Mouse (Mus musculus) heart, embryonic 11.5 days (tissue): ENCODE measurements around the gene Ror1. TPM values are rescaled to one million over a fixed set of nuclear protein-coding genes. Genes with fewer than 3 reads are reported as not detected.

ENCODE experiments used
- ATAC-seq: fragments of 200-750 bp; cut with Nextera tagmentation; replicated peaks from 2 replicates; pipeline ENCODE4 v1.8.0; 2017; ENCODE audit warnings: moderate library complexity; ENCODE audit not compliant: insufficient number of reproducible peaks, low FRiP score, low TSS enrichment
- H3K27ac ChIP-seq: fragments of 300-500 bp; sonication (generic); 2 replicates; pipeline ENCODE4 v1.5.1; 2014; ENCODE audit warnings: mild to moderate bottlenecking, low read depth, low read length
- H3K27me3 ChIP-seq: fragments of 300-500 bp; sonication (generic); 2 replicates; pipeline ENCODE4 v1.6.1; 2014; ENCODE audit warnings: mild to moderate bottlenecking, low read length, mixed read lengths; ENCODE audit not compliant: control insufficient read depth, insufficient read depth
- H3K36me3 ChIP-seq: fragments of 300-500 bp; sonication (generic); 2 replicates; pipeline ENCODE4 v1.6.1; 2014; ENCODE audit warnings: mild to moderate bottlenecking, low read length, moderate library complexity, mixed read lengths; ENCODE audit not compliant: control insufficient read depth, insufficient read depth
- H3K4me1 ChIP-seq: fragments of 300-500 bp; sonication (generic); 2 replicates; pipeline ENCODE4 v1.6.1; 2014; ENCODE audit warnings: low read length; ENCODE audit not compliant: control insufficient read depth, insufficient read depth
- H3K4me2 ChIP-seq: fragments of 300-500 bp; sonication (generic); 2 replicates; pipeline ENCODE4 v1.6.1; 2014; ENCODE audit warnings: mild to moderate bottlenecking, moderate library complexity
- H3K4me3 ChIP-seq: fragments of 300-500 bp; sonication (generic); 2 replicates; pipeline ENCODE4 v1.5.1; 2014; ENCODE audit warnings: low read depth, low read length
- H3K9ac ChIP-seq: fragments of 300-500 bp; sonication (generic); 2 replicates; pipeline ENCODE4 v1.6.1; 2014; ENCODE audit warnings: mild to moderate bottlenecking, low read depth, low read length, moderate library complexity
- H3K9me3 ChIP-seq: fragments of 300-500 bp; sonication (generic); replicated peaks from 2 replicates; pipeline ENCODE4 v1.6.1; 2016; ENCODE audit warnings: low read length; ENCODE audit not compliant: control insufficient read depth
- WGBS: fragments of 180-500 bp; shearing (Covaris S2); extraction: QIAGEN DNeasy Blood & Tissue Kit; methylation state at CpG from one replicate; pipeline ENCODE4 v1.1.7; 2014; ENCODE audit not compliant: insufficient replicate concordance; 5-methylcytosine and 5-hydroxymethylcytosine counted together
- polyA plus RNA-seq: library from polyadenylated mRNA; unstranded; fragments of >200 nt; fragmentation: Nextera tagmentation; extraction: Ambion mirVana; gene quantifications from 2 replicates; pipeline ENCODE4 v1.2.1, GENCODE M21; 2014

Gene Ror1
- polyA plus RNA-seq, 1 experiment from 2014 or later, result 7.3 TPM

DNA sequence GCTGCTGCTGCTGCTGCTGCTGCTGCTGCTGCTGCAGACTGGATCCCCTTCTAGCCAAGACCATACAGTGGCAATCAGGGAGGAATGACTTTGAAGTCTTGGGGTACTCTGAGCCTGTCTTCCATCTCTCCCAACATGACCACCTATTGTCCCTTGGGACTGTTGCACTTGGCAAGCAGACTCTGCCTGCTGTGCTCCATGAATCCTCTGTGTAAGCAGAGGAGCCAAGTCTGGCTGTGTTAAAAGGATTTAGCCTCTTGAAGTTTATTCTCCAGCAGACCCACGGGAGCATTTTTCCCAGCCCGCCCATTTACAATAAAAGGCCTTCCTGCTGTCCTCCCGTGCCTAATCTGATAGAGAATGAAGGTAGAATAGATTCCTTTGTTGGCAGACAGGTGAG lies 327.2 kb downstream of the Ror1 start:
- Histone ChIP-seq H3K4me1 (no peaks in the 10 kb centered on the region), H3K9me3 (no peaks in the 10 kb centered on the region), H3K36me3 (no peaks in the 10 kb centered on the region), H3K9ac (no peak overlapping the region), H3K4me2 (no peak overlapping the region), H3K27ac (no peak overlapping the region), H3K4me3 (no peak overlapping the region), H3K27me3 (no peaks in the 10 kb centered on the region)
- ATAC-seq, result no peak
- WGBS, result 31% methylated on average over 3 of the region's 3 CpGs

DNA sequence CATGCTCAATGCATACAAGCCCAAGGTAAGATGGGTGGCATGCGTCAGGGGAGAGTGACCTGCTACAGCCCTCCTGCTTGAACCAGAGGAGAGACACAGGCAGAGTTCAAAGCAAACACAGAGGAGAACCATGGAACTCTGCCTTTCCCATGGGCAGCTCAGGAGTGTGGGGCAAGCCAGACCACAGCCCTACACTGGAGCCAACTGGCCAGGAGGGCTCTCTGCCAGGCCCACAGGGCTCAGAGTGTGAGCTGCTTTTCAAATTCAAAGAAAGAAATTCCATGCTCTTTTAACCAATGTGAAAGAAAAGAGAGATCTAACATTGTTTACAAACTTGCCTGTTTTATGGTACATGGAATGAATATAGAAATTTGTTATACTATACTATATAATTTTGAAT lies 330.5 kb downstream of the Ror1 start:
- no peak for ATAC-seq
- WGBS, result 79% methylated on average over 1 of the region's 1 CpGs
- H3K27me3 ChIP-seq, result no peaks in the 10 kb centered on the region
- no peak overlapping the region for H3K27ac ChIP-seq
- no peaks in the 10 kb centered on the region for H3K36me3 ChIP-seq
- no peaks in the 10 kb centered on the region for H3K4me1 ChIP-seq
- H3K4me3 ChIP-seq, result no peak overlapping the region
- H3K9me3 ChIP-seq, result no peaks in the 10 kb centered on the region
- H3K4me2 ChIP-seq, result no peak overlapping the region
- H3K9ac ChIP-seq, result no peak overlapping the region

DNA sequence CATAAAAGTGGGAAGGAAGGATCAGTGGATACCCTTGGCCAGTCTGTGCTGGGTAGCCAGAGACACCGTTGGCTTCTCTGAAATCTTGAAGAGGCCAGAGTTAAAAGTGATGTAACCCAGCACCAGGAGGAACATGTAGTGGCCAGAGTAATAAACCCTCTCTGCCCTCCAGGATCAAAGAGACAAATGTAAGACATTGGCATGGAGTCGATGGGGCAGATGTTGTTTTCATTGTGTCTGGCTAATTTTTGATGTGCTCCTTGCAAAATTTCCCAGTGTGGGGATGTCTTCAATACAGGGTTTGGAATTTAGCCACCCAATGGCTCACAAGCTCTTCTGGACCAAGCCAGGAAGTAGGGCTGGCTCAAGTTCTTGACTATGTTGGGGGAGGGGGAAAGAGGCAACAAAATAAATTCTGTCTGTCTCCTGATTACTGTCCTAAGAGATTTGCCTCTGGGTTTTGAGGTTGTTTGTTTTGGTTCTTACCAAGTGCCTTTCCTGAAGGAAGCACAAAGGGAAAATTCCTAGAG lies 333.8 kb downstream of the Ror1 start:
- Histone ChIP-seq H3K27ac (no peak overlapping the region), H3K9ac (no peak overlapping the region), H3K27me3 (no peaks in the 10 kb centered on the region), H3K4me1 (no peaks in the 10 kb centered on the region), H3K4me3 (no peak overlapping the region), H3K36me3 (no peaks in the 10 kb centered on the region), H3K9me3 (no peaks in the 10 kb centered on the region), H3K4me2 (no peak overlapping the region)
- ATAC-seq, result no peak
- 82% methylated on average over 2 of the region's 2 CpGs for WGBS

DNA sequence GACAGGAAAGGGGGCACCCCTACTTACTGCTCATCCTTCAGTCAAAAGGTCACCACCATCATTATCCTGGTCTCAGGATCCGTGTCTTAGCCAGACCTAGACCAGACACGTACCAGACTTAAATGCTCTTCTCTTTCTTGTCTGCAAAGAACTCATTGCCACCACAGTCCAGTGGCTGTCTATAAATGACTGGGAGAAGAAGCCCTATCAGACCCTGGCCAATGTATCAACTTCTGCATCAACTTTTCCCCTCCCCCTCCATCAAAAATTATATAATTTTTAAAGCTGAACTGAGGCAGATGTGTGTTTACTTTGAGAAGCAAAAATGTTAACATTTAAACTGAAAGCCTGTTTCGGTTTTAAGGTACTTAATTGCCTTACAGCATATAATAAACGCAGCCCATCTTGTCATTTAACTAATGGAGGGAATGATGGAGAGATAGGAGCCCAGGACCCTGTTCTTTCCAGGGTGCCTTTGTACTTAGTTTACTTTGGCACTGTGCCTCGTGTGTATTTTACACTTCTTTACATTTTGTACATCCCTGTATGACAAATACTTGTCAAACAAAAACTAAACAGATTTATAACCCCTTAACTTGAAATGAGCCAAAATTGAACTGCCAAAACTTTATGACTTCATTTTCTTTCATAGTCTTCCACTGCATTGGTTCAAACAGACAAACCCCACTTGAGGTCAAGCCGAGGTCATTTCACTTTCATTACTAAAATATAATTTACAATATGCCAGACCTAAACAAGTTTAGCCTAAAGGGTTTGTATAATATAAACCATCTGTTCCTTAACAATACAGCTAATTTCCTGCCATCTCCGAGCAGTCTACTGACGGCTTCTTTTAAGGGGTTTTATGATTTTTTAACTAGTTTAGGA lies 339.9 kb downstream of the Ror1 start:
- ATAC-seq, result no peak
- Histone ChIP-seq H3K4me1 (no peaks in the 10 kb centered on the region), H3K9ac (no peak overlapping the region), H3K36me3 (no peaks in the 10 kb centered on the region), H3K4me2 (no peak overlapping the region), H3K27me3 (no peaks in the 10 kb centered on the region), H3K4me3 (no peak overlapping the region), H3K27ac (no peak overlapping the region), H3K9me3 (no peaks in the 10 kb centered on the region)
- WGBS, result 64% methylated on average over 8 of the region's 8 CpGs

DNA sequence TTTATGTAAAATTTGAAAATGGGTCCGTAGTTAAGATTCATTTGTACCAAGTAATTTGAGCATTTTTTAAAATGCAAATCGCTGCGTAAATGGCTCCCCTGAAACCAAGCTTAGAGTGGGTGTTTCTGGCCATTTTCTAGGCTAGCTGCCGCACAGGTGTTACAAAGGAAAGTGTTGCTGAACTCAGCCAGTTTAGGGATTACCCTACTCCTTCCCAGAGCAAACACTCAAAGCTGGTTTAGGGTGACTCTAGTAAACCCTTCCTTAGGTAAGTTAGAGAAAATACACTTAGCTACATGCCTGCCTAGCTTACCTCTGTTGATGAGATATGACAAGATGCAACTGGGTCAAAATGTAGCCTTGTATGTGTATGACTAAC lies 340.6 kb downstream of the Ror1 start:
- Histone ChIP-seq H3K9me3 (no peaks in the 10 kb centered on the region), H3K4me3 (no peak overlapping the region), H3K4me1 (no peaks in the 10 kb centered on the region), H3K36me3 (no peaks in the 10 kb centered on the region), H3K27me3 (no peaks in the 10 kb centered on the region), H3K4me2 (no peak overlapping the region), H3K27ac (no peak overlapping the region), H3K9ac (no peak overlapping the region)
- no peak for ATAC-seq
- 70% methylated on average over 4 of the region's 4 CpGs for WGBS

DNA sequence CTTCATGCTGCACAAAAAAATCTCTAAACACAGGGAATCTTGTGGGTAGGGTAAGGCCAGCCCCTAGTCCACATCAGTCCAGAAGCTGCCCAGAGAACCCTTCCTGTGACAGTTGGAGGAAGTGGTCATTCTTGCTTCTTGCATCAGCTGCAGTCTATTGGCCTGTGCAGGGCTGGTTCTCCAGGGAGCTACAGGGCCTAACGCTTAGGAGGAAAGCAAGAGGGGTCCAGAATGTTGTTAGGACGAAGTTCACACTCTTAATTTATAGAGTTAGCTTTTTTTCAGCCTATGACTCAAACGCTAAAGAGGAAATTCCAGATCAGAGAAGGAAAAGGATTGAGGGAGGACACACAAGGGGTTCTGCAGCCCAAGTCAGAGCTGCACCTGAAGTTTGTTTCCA lies 351.3 kb downstream of the Ror1 start:
- H3K36me3 ChIP-seq, result no peaks in the 10 kb centered on the region
- no peak overlapping the region for H3K9ac ChIP-seq
- no peak overlapping the region for H3K4me2 ChIP-seq
- no peak overlapping the region for H3K27ac ChIP-seq
- ATAC-seq, result no peak
- H3K4me3 ChIP-seq, result no peak overlapping the region
- no peaks in the 10 kb centered on the region for H3K27me3 ChIP-seq
- no peaks in the 10 kb centered on the region for H3K9me3 ChIP-seq
- 47% methylated on average over 3 of the region's 3 CpGs for WGBS
- H3K4me1 ChIP-seq, result no peaks in the 10 kb centered on the region

DNA sequence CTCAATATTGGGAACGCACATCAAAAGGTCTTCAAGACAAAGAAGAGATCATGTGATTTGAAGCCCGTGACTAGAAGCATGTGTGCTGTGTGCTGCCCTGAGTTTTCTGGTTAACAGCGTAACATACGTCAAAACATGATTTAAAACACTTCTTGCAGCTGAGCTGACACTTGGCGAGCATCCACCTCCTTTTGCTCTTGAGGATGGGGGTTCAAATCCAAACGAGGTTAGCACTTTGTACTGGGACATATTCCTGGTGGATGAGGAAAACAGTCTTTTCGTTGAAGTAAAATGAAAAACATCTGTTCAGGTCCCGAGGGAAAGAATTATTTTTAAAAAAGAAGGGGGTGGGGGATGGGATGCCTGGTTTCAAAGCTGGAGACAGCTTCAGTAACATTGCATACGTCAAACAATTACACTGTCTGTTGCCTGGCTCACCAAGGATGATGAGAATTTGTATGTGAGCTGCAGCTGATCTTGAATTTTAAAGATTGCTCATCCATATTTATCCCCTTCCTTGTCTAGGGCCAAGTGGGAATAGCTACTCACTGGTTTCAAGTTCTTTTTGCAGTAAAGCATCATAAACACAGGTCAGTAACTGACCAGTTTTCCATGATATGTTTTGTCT lies 367.0 kb downstream of the Ror1 start:
- no peaks in the 10 kb centered on the region for H3K36me3 ChIP-seq
- no peak overlapping the region for H3K9ac ChIP-seq
- no peaks in the 10 kb centered on the region for H3K27me3 ChIP-seq
- no peak overlapping the region for H3K4me2 ChIP-seq
- no peaks in the 10 kb centered on the region for H3K4me1 ChIP-seq
- H3K9me3 ChIP-seq, result no peaks in the 10 kb centered on the region
- no peak for ATAC-seq
- no peak overlapping the region for H3K27ac ChIP-seq
- WGBS, result 58% methylated on average over 9 of the region's 9 CpGs
- no peak overlapping the region for H3K4me3 ChIP-seq

DNA sequence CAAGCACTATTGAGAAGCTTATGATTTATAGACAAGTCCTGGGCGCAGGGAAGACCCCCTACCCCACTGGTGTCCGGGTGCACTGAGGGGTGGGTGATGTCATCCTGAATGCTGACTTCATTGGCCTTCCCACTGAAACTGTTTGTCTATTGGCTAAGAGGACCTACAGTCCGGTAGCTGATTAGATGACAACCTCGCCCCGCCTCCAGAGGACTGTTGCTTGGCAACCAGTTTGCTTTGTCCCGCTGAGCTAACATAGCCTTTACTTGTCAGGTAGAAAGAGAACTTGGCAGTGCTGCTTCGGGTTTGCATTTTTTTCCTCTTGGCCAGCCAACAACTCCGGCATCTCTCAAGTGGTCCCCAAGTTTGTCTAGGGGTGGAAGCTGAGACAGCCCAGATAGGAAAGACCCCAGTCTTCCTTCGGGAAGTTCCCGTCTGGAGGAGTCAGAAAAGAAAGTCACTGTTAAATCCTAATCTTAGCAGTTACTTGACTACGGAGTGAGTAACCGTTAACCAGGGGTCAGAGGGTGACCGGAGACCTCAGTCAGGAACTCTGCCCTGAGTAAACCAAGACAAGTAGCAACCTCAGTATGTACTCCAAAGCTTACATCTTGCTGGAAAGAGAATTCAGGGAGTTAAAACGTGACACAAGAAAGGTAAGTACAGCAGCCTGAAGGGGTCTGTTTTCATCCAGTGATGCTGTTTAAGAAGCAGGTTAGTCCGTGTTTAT lies 383.2 kb downstream of the Ror1 start, which contains the start of gene Ube2u:
TSS of gene Ube2u (plus strand) at position 258 of the 730 bp plus-strand sequence.
- Histone ChIP-seq H3K27ac (no peak within 1 kb of the TSS), H3K4me2 (peak within 1 kb of the TSS; percentile 49), H3K9ac (no peak within 1 kb of the TSS), H3K36me3 (no peaks in the 10 kb centered on the region), H3K9me3 (no peaks in the 10 kb centered on the region), H3K4me3 (peak within 1 kb of the TSS; percentile 18; the same call in 1 of the 2 replicates), H3K4me1 (no peaks in the 10 kb centered on the region), H3K27me3 (no peaks in the 10 kb centered on the region)
- no peak; the same call in 1 of the 2 replicates for ATAC-seq
- WGBS, result 34% methylated on average over 15 of the region's 15 CpGs
